ENCODE assay signal across 8 mouse cellular contexts in the genomic region with DNA sequence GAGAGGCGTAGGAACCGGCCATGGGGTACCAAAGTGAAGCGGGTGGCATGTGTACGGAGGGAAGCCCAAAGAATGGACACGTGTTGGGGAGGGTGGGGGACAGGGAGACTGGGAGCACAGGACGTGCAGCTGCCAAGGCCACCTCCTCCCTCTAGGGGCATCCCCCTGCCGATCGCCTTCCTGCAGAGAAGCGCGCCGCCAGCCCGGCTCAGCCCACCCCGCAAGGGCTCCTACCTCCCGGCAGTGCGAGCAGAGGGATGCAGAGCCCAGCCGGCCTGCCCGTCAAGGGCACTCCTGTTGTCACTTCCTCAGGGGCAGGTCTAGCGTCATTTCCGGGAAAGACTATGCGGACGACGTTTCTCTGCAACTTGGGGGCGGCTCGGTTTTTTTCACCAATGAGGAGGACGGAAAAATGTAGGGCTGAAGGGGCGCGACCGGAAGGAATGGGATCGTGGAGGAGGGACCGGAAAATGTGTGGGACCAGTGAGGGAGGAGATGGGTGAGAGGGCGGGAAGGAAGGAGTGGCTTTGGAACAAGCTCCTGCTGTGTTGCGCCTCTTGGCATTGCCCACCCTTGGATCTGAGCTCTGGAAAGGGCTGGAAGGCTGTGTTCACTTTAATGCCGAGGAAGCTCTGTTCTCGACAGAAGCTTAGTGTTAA. TPM values are rescaled to one million over a fixed set of nuclear protein-coding genes. Genes with fewer than 3 reads are reported as not detected.
A peak's percentile ranks its signal among the peaks of the same experiment; 100 is the strongest.
DNase-seq lines count a peak whose midpoint lies in the region; ATAC-seq and TF ChIP-seq lines count a peak whose summit lies in the region.

Gene Txn2 (minus strand): TSS at position 334 of the 659 bp plus-strand sequence.

- H3K36me3 ChIP-seq in MEL (ENCODE audit: control insufficient read depth in 1 of 2, insufficient read depth in 2 of 2, low read length in 2 of 2), result peaks cover 4 to 29% of the 10 kb centered on the region in 2 experiments; a peak in 3 of 4 replicates
- H3K36me3 ChIP-seq in forebrain, postnatal 0 days (ENCODE audit: insufficient read depth), result peaks cover 9% of the 10 kb centered on the region
- H3K36me3 ChIP-seq in lung, embryonic 15.5 days, result peaks cover 24% of the 10 kb centered on the region

- peak; percentile 95 for ATAC-seq in forebrain, postnatal 0 days
- ATAC-seq in lung, embryonic 15.5 days (ENCODE audit: borderline replicate concordance, extremely low read depth, low FRiP score, low TSS enrichment), result peak; percentile 96

- no peaks in the 10 kb centered on the region for H3K9me3 ChIP-seq in MEL (replicated peaks; ENCODE audit: insufficient read depth, low read length)
- no peaks in the 10 kb centered on the region for H3K9me3 ChIP-seq in forebrain, postnatal 0 days (ENCODE audit: low read length)
- no peaks in the 10 kb centered on the region for H3K9me3 ChIP-seq in lung, embryonic 15.5 days

- peaks cover 30% of the 10 kb centered on the region for H3K79me2 ChIP-seq in MEL (ENCODE audit: control insufficient read depth, insufficient read depth, low read length, poor library complexity)

- H3K27me3 ChIP-seq in MEL (ENCODE audit: control insufficient read depth in 1 of 2, insufficient read depth in 2 of 2, low read length in 2 of 2), result no peaks in the 10 kb centered on the region
- H3K27me3 ChIP-seq in cerebellum, adult 2 months (ENCODE audit: control insufficient read depth, insufficient read depth, low read length), result no peaks in the 10 kb centered on the region
- no peaks in the 10 kb centered on the region for H3K27me3 ChIP-seq in forebrain, postnatal 0 days (ENCODE audit: insufficient read depth, low read length)
- no peaks in the 10 kb centered on the region for H3K27me3 ChIP-seq in lung, embryonic 15.5 days

- WGBS in cerebellum, adult 2 months, result under 1% methylated on average over 34 of the region's 34 CpGs
- 1% methylated on average over 34 of the region's 34 CpGs for WGBS in forebrain, postnatal 0 days
- WGBS in lung, embryonic 15.5 days, result under 1% methylated on average over 34 of the region's 34 CpGs

- peak within 1 kb of the TSS; percentile 55 for H3K4me2 ChIP-seq in forebrain, postnatal 0 days (ENCODE audit: low read depth)
- peak within 1 kb of the TSS; percentile 87 for H3K4me2 ChIP-seq in lung, embryonic 15.5 days

- 0 out of 4 replicates have a peak, but pooled peaks of 1 of the 2 experiments have one; percentile 16 for TF ChIP-seq EP300 in MEL (IDR thresholded peaks at IDR 0.05; ENCODE audit: low read depth in 1 of 2, low read length in 2 of 2)

- H3K4me3 ChIP-seq in MEL (ENCODE audit: control insufficient read depth in 1 of 2, insufficient read depth in 1 of 2, low read depth in 2 of 2, low read length in 2 of 2), result peak within 1 kb of the TSS; percentile 77 to 85
- peak within 1 kb of the TSS; percentile 85 for H3K4me3 ChIP-seq in cerebellum, adult 2 months (replicated peaks; ENCODE audit: insufficient read depth, low read depth, low read length)
- H3K4me3 ChIP-seq in forebrain, postnatal 0 days (ENCODE audit: low read depth, low read length), result peak within 1 kb of the TSS; percentile 72
- peak within 1 kb of the TSS; percentile 90 for H3K4me3 ChIP-seq in lung, embryonic 15.5 days

- TF ChIP-seq POLR2A in MEL (IDR thresholded peaks at IDR 0.05; ENCODE audit: control insufficient read depth in 1 of 2, insufficient read depth in 1 of 2, low read depth in 1 of 2, low read length in 2 of 2, poor library complexity in 1 of 2), result peak; percentile 64 to 94
- TF ChIP-seq POLR2A in cerebellum, adult 2 months (IDR thresholded peaks at IDR 0.05; ENCODE audit: borderline replicate concordance, insufficient read depth, low read length), result peak; percentile 72; the same call in 1 of the 2 replicates

- H3K9ac ChIP-seq in MEL (ENCODE audit: control insufficient read depth, low read depth, low read length, poor library complexity, severe bottlenecking), result peak within 1 kb of the TSS; percentile 82
- H3K9ac ChIP-seq in forebrain, postnatal 0 days, result peak within 1 kb of the TSS; percentile 78
- H3K9ac ChIP-seq in lung, embryonic 15.5 days, result peak within 1 kb of the TSS; percentile 84

- DNase-seq in MEL (ENCODE audit: low read depth, low spot score), result peak; percentile 100
- peak; percentile 97 to 99 for DNase-seq in cerebellum, adult 2 months
- peak; percentile 98 for DNase-seq in forebrain, postnatal 0 days
- peak; percentile 96 for DNase-seq in heart, postnatal 4 days
- peak; percentile 97 to 99 for DNase-seq in layer of hippocampus, adult 8-10 months (ENCODE audit: low spot score in 2 of 2)
- DNase-seq in ovary, adult 18-20 months (ENCODE audit: low spot score), result peak; percentile 97
- DNase-seq in thymus, postnatal 0 days (ENCODE audit: low spot score), result peak; percentile 98

- peak within 1 kb of the TSS; percentile 91 for H3K27ac ChIP-seq in MEL (ENCODE audit: control insufficient read depth, low read depth, low read length)
- peak within 1 kb of the TSS; percentile 97 for H3K27ac ChIP-seq in cerebellum, adult 2 months (ENCODE audit: insufficient read depth, low read length)
- H3K27ac ChIP-seq in forebrain, postnatal 0 days (ENCODE audit: low read depth, low read length), result peak within 1 kb of the TSS; percentile 98
- peak within 1 kb of the TSS; percentile 95 for H3K27ac ChIP-seq in lung, embryonic 15.5 days

- peaks cover 2 to 32% of the 10 kb centered on the region in 2 experiments for H3K4me1 ChIP-seq in MEL (ENCODE audit: control insufficient read depth in 1 of 2, insufficient read depth in 2 of 2, low read length in 2 of 2)
- H3K4me1 ChIP-seq in cerebellum, adult 2 months (ENCODE audit: control insufficient read depth, insufficient read depth, low read length), result peaks cover 4% of the 10 kb centered on the region; the same call in 1 of the 2 replicates
- peaks cover 21% of the 10 kb centered on the region for H3K4me1 ChIP-seq in forebrain, postnatal 0 days (ENCODE audit: insufficient read depth)
- peaks cover 22% of the 10 kb centered on the region for H3K4me1 ChIP-seq in lung, embryonic 15.5 days

- TF ChIP-seq RAD21 in MEL (IDR thresholded peaks at IDR 0.05; ENCODE audit: low read depth, low read length), result no peak

- no peak for TF ChIP-seq CTCF in MEL (IDR thresholded peaks at IDR 0.05 in 2 of 3, conservative IDR thresholded peaks at IDR 0.05 in 1 of 3; ENCODE audit: control insufficient read depth in 1 of 3, insufficient read depth in 1 of 3, low read depth in 2 of 3, low read length in 3 of 3, poor library complexity in 1 of 3, severe bottlenecking in 1 of 3)
- no peak for TF ChIP-seq CTCF in cerebellum, adult 2 months (IDR thresholded peaks at IDR 0.05; ENCODE audit: borderline replicate concordance, insufficient read depth, low read depth, low read length)
- TF ChIP-seq CTCF in forebrain, postnatal 0 days (IDR thresholded peaks at IDR 0.05; ENCODE audit: low read depth), result peak; percentile 45

TF ChIP-seq in MEL, 35 proteins besides CTCF, POLR2A, EP300 and RAD21:
- TF ChIP-seq SMC3 (IDR thresholded peaks at IDR 0.05; ENCODE audit: low read depth, low read length) (no peak), MXI1 (IDR thresholded peaks at IDR 0.05; ENCODE audit: low read depth, low read length) (peak; percentile 98), USF1 (IDR thresholded peaks at IDR 0.05; ENCODE audit: low read depth, low read length) (peak; percentile 71), NELFE (IDR thresholded peaks at IDR 0.05; ENCODE audit: low read depth, low read length) (peak; percentile 77), TCF12 (IDR thresholded peaks at IDR 0.05; ENCODE audit: low read depth, low read length) (peak; percentile 46), SIN3A (IDR thresholded peaks at IDR 0.05; ENCODE audit: low read length) (peak; percentile 95), MAZ (IDR thresholded peaks at IDR 0.05; ENCODE audit: low read depth, low read length) (peak; percentile 96), GATA1 (IDR thresholded peaks at IDR 0.05; ENCODE audit: low read depth, low read length) (no peak), ELF1 (IDR thresholded peaks at IDR 0.05; ENCODE audit: low read depth, low read length) (peak; percentile 87), POLR2AphosphoS2 (IDR thresholded peaks at IDR 0.05; ENCODE audit: low read length) (peak; percentile 93), USF2 (IDR thresholded peaks at IDR 0.05; ENCODE audit: borderline replicate concordance in 1 of 2, insufficient read depth in 1 of 2, low read depth in 1 of 2, low read length in 2 of 2) (no peak), UBTF (IDR thresholded peaks at IDR 0.05; ENCODE audit: borderline replicate concordance, insufficient read depth, low read depth, low read length) (no peak), E2F4 (IDR thresholded peaks at IDR 0.05; ENCODE audit: borderline replicate concordance, low read depth, low read length) (peak; percentile 60; the same call in 1 of the 2 replicates), ZMIZ1 (IDR thresholded peaks at IDR 0.05; ENCODE audit: low read depth, low read length) (peak; percentile 78), TBP (IDR thresholded peaks at IDR 0.05; ENCODE audit: low read depth, low read length) (no peak), MYC (IDR thresholded peaks at IDR 0.05; ENCODE audit: low read depth, low read length) (peak; percentile 95), MAX (IDR thresholded peaks at IDR 0.05; ENCODE audit: low read length) (peak; percentile 96), HCFC1 (IDR thresholded peaks at IDR 0.05; ENCODE audit: low read depth, low read length) (peak; percentile 90), ZC3H11A (IDR thresholded peaks at IDR 0.05; ENCODE audit: low read depth, low read length) (no peak), KAT2A (conservative IDR thresholded peaks at IDR 0.05; ENCODE audit: low read depth, low read length) (peak; percentile 61), ETS1 (IDR thresholded peaks at IDR 0.05; ENCODE audit: low read depth, low read length) (peak; percentile 54)

RNA-seq across cellular contexts. Expression of gene Txn2, which starts in this region (rescaled TPM):
- 188 and 207 TPM in 2 replicates for total RNA-seq in MEL (2012; rRNA removed)
- polyA plus RNA-seq in MEL (2012; ENCODE audit: insufficient read depth in 1 of 2, insufficient read length in 2 of 2, low read depth in 1 of 2, low replicate concordance in 2 of 2, missing spikeins in 1 of 2), result 100 to 1,000 TPM; 114 to 416 TPM
- 221 and 225 TPM in 2 replicates for polyA plus RNA-seq in cerebellum, adult 2 months (2012; rRNA removed)
- total RNA-seq in forebrain, postnatal 0 days (2014; rRNA removed), result 35.8 and 36.5 TPM in 2 replicates
- 200 and 227 TPM in 2 replicates for polyA plus RNA-seq in forebrain, postnatal 0 days (2015; fragmentation: Nextera tagmentation; extraction: Ambion mirVana)
- 100 to 1,000 TPM; 192 to 198 TPM for total RNA-seq in heart, postnatal 4 days (2021)
- 100 to 1,000 TPM; 119 to 130 (median 128) TPM for total RNA-seq in layer of hippocampus, adult 8-10 months (2022)
- polyA plus RNA-seq in lung, embryonic 15.5 days (2015; fragmentation: Nextera tagmentation; extraction: Ambion mirVana), result 207 and 211 TPM in 2 replicates
- 213 and 231 TPM in 2 replicates for polyA plus RNA-seq in thymus, postnatal 0 days (2015; fragmentation: Nextera tagmentation; extraction: Ambion mirVana)

Comparison
In these comparisons a context has a peak if more than half of its experiments do, and no peak if none do; other contexts are left out.
1. Peak in every context shown above with its lines: DNase-seq, ATAC-seq, H3K4me3 ChIP-seq and H3K27ac ChIP-seq.